Mouse (Mus musculus) bone marrow macrophage, adult 2 months (primary cell): ENCODE results near the gene Pdzd2. TPM values are rescaled to one million over a fixed set of nuclear protein-coding genes. Genes with fewer than 3 reads are reported as not detected.
"Not testable (repeated sequence)": the region's sequence is repeated elsewhere in the genome, so short reads cannot be mapped to it uniquely, and the experiment has no call there.

ENCODE experiments used
- H3K27ac ChIP-seq: 2 replicates; pipeline ENCODE4 v1.5.1; 2012; ENCODE audit warnings: low read depth, low read length; ENCODE audit not compliant: insufficient read depth
- H3K4me1 ChIP-seq: 2 replicates; pipeline ENCODE4 v1.6.1; 2012; ENCODE audit warnings: low read length; ENCODE audit not compliant: control insufficient read depth, insufficient read depth
- H3K4me3 ChIP-seq: 2 replicates; pipeline ENCODE4 v1.5.1; 2012; ENCODE audit warnings: mild to moderate bottlenecking, low read length, moderate library complexity; ENCODE audit not compliant: insufficient read depth
- CTCF ChIP-seq: IDR thresholded peaks from 2 replicates; pipeline ENCODE4 v1.5.1; 2012; ENCODE audit warnings: low read depth, mild to moderate bottlenecking, low read length, moderate library complexity
- POLR2A ChIP-seq: IDR thresholded peaks from 2 replicates; pipeline ENCODE4 v1.6.1; 2012; ENCODE audit warnings: mild to moderate bottlenecking, low read depth, low read length, borderline replicate concordance
- polyA plus RNA-seq: library from polyadenylated mRNA; stranded (reverse); fragments of >200 nt; gene quantifications from 2 replicates; pipeline ENCODE4 v1.2.4, GENCODE M21; 2012; ENCODE audit not compliant: missing spikeins, insufficient read depth, insufficient read length

Pdzd2 gene
- polyA plus RNA-seq, 1 experiment: not detected

GRCm38 (mm10) chr15:12368850-12369249, 370.9 kb downstream of the Pdzd2 start:
- H3K4me1 ChIP-seq: no peaks in the 10 kb centered on the region
- H3K4me3 ChIP-seq: no peak overlapping the region
- TF ChIP-seq CTCF: no peak
- TF ChIP-seq POLR2A: no peak

GRCm38 (mm10) chr15:12368357-12368756, 371.4 kb downstream of the Pdzd2 start:
- Histone ChIP-seq H3K4me1 (no peaks in the 10 kb centered on the region), H3K27ac (no peak overlapping the region), H3K4me3 (no peak overlapping the region)
- TF ChIP-seq POLR2A (no peak), CTCF (no peak)

More at GRCm38 (mm10) chr15:12368850-12369249, 370.9 kb downstream of the Pdzd2 start:
- no peak overlapping the region for H3K27ac ChIP-seq

- Histone ChIP-seq H3K4me3 (no peak overlapping the region), H3K4me1 (no peaks in the 10 kb centered on the region), H3K27ac (no peak overlapping the region)
- no peak for TF ChIP-seq POLR2A
- TF ChIP-seq CTCF: no peak
Observed at GRCm38 (mm10) chr15:12367306-12368080, 372.2 kb downstream of the Pdzd2 start.

- not testable (repeated sequence) for H3K27ac ChIP-seq, H3K4me3 ChIP-seq, H3K4me1 ChIP-seq
Observed at GRCm38 (mm10) chr15:12366580-12367305, 373.0 kb downstream of the Pdzd2 start.

- H3K4me1 ChIP-seq: no peaks in the 10 kb centered on the region
- H3K4me3 ChIP-seq: no peak overlapping the region
- H3K27ac ChIP-seq: no peak overlapping the region
- TF ChIP-seq POLR2A (no peak), CTCF (no peak)
Observed at GRCm38 (mm10) chr15:12366072-12366469, 373.7 kb downstream of the Pdzd2 start.

- no peak overlapping the region for H3K4me3 ChIP-seq
- H3K4me1 ChIP-seq: no peaks in the 10 kb centered on the region
- no peak overlapping the region for H3K27ac ChIP-seq
- TF ChIP-seq POLR2A (no peak), CTCF (no peak)
Observed at GRCm38 (mm10) chr15:12365416-12366071, 374.2 kb downstream of the Pdzd2 start.

GRCm38 (mm10) chr15:12364096-12364495, 375.6 kb downstream of the Pdzd2 start:
- no peak overlapping the region for H3K27ac ChIP-seq
- H3K4me3 ChIP-seq: no peak overlapping the region
- no peaks in the 10 kb centered on the region for H3K4me1 ChIP-seq
- TF ChIP-seq CTCF (no peak), POLR2A (no peak)

GRCm38 (mm10) chr15:12362701-12363040, 377.1 kb downstream of the Pdzd2 start:
- TF ChIP-seq CTCF: no peak
- TF ChIP-seq POLR2A: no peak
- Histone ChIP-seq H3K27ac (no peak overlapping the region), H3K4me3 (no peak overlapping the region), H3K4me1 (no peaks in the 10 kb centered on the region)

- Histone ChIP-seq H3K27ac (no peak overlapping the region), H3K4me3 (no peak overlapping the region), H3K4me1 (no peaks in the 10 kb centered on the region)
- TF ChIP-seq CTCF (no peak), POLR2A (no peak)
Observed at GRCm38 (mm10) chr15:12362001-12362700, 377.6 kb downstream of the Pdzd2 start.
